Mouse (Mus musculus) megakaryocyte-erythroid progenitor cell, adult 5-6 weeks (primary cell): ENCODE measurements around the gene Mettl6. TPM values are rescaled to one million over a fixed set of nuclear protein-coding genes. Genes with fewer than 3 reads are reported as not detected.
A peak's percentile ranks its signal among the peaks of the same experiment; 100 is the strongest.
"Not testable (repeated sequence)": the region's sequence is repeated elsewhere in the genome, so short reads cannot be mapped to it uniquely, and the experiment has no call there.

ENCODE experiments used
- ATAC-seq: replicated peaks from 2 replicates; pipeline ENCODE4 v1.8.0; 2016; ENCODE audit warnings: mild to moderate bottlenecking, inconsistent platforms; ENCODE audit not compliant: severe bottlenecking, poor library complexity, low FRiP score, low TSS enrichment
- total RNA-seq, 2 experiments: library from RNA; stranded (forward) in 1 of 2; stranded (reverse) in 1 of 2; fragments of 200-1000, 215-1000 nt in 1 of 2; fragments of >200 nt in 1 of 2; fragmentation: Nextera tagmentation in 1 of 2; gene quantifications; 2 replicates each; pipeline ENCODE4 v1.2.3; 2014 to 2017

Mettl6 gene
- total RNA-seq, 2 experiments from 2014 or later: 35.0 to 47.2 TPM

DNA sequence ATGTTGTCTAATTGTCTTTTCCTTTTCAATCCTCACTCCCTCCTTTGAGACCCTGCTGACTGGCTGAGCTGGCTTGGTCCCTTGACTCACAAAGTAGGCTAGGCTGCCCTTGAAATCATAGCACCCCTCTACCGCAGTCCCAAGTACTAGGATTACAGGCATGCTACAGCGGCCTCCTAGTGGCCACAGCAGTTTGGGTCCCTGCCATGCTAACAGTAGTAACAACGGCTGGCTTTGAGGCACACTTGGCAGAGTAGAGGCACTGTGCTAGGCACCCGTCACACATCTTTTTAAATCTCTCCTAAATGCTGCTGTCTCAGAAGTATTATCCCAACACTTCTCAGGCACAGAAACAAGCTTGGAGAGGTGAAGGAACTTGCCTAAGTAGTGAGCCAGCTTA lies 8.4 kb downstream of the Mettl6 start:
- 0 out of 2 replicates have a peak, but pooled peaks have one; percentile 47 for ATAC-seq

- ATAC-seq: no peak
Measured at GRCm38 (mm10) chr14:31482417-31482816, 12.4 kb downstream of the Mettl6 start.

DNA sequence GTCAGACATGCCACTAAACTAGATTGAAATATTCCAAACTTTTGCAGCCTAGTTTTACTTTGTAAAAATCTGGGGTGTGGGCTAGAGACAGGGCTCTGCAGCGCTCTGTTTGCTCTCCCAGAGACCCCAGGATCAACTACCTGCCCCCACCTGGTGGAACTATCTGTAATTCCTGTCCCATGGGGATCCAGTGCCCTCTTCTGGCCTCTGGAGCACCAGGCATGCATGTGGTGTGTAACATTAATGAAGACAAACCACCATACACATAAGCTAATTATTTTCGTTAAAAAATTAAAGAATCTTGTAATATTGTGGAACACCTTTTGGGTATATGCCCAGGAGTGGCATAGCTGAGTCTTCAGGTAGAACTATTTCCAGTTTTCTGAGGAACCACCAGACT lies 21.5 kb downstream of the Mettl6 start:
- no peak for ATAC-seq

DNA sequence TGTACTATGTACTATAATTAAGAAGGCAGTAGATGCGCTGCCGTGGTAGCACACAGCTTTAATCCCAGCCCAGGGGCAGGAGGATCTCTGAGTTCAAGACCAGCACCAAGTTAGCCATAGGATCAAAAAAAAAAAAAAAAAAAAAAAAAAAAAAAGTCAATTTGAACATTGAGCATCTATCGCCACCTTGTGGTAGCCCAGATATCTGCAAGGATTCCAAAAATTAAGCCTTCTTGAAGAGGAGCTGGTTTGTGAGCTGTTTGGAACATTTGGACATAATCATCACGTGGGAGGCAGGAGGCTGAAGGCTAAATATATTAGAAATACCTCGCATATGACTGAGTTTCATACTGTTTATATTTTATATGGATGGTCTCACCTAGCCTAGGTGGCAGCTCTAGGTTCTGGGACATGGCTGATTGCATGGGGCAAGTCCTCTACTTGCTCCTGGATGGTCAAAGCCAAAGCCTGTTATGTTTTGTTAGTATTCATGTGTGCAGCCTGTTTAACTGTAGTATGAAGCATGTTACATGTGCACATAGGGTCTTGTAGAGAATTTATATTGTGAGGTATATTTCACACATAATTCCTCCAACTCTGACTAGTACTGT lies 22.3 kb downstream of the Mettl6 start:
- ATAC-seq: 0 out of 2 replicates have a peak, but pooled peaks have one; percentile 47

DNA sequence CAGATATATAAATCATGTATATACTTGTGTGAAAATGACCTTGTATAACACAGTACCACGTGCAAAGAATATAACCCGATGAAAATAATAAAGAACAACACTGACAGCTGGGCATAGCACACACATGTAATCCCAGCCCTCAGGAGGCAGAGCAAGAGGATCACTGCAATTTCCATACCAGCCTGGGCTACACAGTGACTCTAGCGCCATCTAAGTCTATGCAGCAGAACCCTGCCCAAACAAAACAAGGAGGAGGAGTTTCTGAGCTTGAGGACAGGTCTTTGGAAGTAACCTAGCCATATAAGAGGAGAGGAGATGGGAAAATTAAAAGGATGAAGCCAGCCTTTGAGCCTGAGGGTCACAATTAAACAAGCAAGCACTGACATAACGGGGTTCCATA lies 25.1 kb downstream of the Mettl6 start:
- no peak for ATAC-seq

- no peak for ATAC-seq
Measured at GRCm38 (mm10) chr14:31464176-31464575, 30.7 kb downstream of the Mettl6 start.

GRCm38 (mm10) chr14:31462886-31463285 lies 32.0 kb downstream of the Mettl6 start:
- ATAC-seq: no peak

GRCm38 (mm10) chr14:31462226-31462625 lies 32.6 kb downstream of the Mettl6 start:
- not testable (repeated sequence) for ATAC-seq

GRCm38 (mm10) chr14:31458006-31458405 lies 36.8 kb downstream of the Mettl6 start:
- no peak for ATAC-seq

- ATAC-seq: no peak
Measured at GRCm38 (mm10) chr14:31456064-31456721, 38.6 kb downstream of the Mettl6 start.

GRCm38 (mm10) chr14:31454849-31455566 lies 39.8 kb downstream of the Mettl6 start:
- no peak for ATAC-seq

DNA sequence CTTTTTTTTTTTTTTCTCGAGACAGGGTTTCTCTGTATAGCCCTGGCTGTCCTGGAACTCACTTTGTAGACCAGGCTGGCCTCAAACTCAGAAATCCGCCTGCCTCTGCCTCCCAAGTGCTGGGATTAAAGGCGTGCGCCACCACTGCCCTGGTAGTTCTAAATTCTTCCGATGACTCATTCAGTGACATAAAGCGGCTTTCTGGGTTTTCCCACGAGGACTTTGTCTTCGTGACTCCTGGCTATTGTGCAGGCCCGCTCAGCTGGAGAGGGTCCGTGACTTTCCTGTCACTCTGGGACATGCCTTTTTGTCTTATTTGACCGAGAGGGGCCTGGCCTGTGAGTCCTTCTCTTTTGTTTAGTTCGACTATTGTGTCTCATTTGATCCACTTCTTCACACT lies 40.9 kb downstream of the Mettl6 start:
- not testable (repeated sequence) for ATAC-seq

DNA sequence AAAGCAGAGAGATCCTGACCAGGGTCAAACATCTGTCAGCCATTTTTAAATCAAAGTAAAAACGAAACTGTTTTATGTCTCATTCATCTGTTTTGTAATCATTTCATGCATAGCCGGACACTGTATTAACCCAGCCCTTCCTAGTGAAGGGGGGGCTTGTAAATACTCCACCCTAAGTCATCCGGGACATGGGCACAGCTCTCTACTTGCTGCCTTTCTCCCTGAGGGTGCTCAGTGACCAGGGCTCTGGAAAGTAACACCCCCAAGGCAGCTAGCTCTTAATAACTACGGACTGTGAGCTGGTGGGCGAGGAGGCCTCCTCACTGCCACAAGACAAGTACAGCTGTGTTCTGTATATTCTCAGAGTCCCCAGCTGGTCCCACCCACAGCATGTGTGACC lies 45.8 kb downstream of the Mettl6 start:
- ATAC-seq: no peak

GRCm38 (mm10) chr14:31443616-31444015 lies 51.2 kb downstream of the Mettl6 start:
- ATAC-seq: no peak

GRCm38 (mm10) chr14:31440725-31441124 lies 54.1 kb downstream of the Mettl6 start:
- no peak for ATAC-seq

GRCm38 (mm10) chr14:31440230-31440629 lies 54.6 kb downstream of the Mettl6 start:
- no peak for ATAC-seq

DNA sequence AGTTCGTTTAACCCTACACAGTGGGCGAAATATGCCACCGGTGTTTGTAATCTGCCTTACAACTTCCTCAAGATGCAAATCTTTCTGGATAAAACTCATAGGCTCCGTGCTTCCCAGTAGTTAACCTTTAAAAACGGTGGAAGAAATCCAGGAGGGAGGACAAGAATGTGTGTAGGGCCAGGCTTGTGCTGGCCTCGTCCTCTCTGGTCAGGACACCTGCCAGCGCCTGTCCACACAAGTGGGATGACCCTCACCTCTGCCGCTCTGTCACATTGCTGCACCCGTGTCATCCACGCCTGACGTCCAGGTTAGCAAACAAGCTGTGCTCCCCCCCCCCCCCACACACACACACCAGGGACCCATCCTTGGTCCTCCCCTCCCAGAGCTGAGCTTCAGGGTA lies 55.6 kb downstream of the Mettl6 start:
- ATAC-seq: no peak

DNA sequence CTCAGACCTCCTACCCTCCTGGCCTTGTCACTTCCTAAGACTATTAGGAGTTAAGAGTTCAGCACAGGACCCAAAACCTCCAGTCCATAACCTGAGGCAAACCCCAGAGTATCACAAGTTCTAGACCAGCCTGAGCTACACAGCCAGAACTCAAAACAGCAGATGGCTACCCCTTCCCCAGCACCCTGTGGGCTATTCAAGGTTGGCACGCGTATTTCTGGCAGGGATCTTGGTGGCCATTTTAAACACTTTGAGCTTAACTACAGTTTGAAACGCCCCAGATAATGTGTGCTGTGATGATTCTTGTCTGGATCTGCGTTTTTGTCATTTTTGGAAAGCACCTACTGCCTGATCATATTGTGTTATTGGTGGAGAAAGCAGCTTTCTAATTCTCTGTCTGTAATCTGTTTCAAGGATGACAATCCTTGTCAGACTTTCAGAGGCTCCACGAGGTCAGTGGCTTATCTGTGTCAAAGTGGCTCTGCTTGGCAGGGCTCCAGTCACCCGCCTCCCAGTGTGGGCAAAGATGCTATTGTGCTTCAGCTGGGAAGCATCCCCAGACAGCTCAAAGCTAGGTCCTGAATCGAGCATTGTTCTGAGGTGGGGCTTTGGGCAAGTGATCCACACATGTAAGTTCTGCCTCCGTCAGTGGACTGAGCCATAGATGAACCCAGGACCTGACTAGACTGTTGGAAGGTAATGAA lies 56.9 kb downstream of the Mettl6 start:
- ATAC-seq: 0 out of 2 replicates have a peak, but pooled peaks have one; percentile 35

- peak; percentile 97 for ATAC-seq
Measured at GRCm38 (mm10) chr14:31435930-31436693, 58.7 kb downstream of the Mettl6 start, which contains the start of gene Sh3bp5. Gene Sh3bp5, minus strand, starts transcription at chr14:31436078.
